Mouse (Mus musculus) stomach, embryonic 16.5 days (tissue): ENCODE data around the gene Stap2. TPM values are rescaled to one million over a fixed set of nuclear protein-coding genes. Genes with fewer than 3 reads are reported as not detected.

Experiments used
- ATAC-seq: fragments of 200-750 bp; cut with Nextera tagmentation; 2 replicates; pipeline ENCODE4 v1.8.0; 2017; ENCODE audit warnings: moderate number of reproducible peaks, moderate TSS enrichment; ENCODE audit not compliant: insufficient read depth, low FRiP score
- H3K27ac ChIP-seq: fragments of 300-500 bp; sonication (generic); 2 replicates; pipeline ENCODE4 v1.5.1; 2014; ENCODE audit warnings: low read length
- H3K27me3 ChIP-seq: fragments of 300-500 bp; sonication (generic); 2 replicates; pipeline ENCODE4 v1.6.1; 2014; ENCODE audit warnings: low read length, control low read depth, mixed read lengths; ENCODE audit not compliant: control insufficient read depth, insufficient read depth
- H3K36me3 ChIP-seq: fragments of 300-500 bp; sonication (generic); 2 replicates; pipeline ENCODE4 v1.6.1; 2014; ENCODE audit warnings: low read length; ENCODE audit not compliant: control insufficient read depth, insufficient read depth
- H3K4me1 ChIP-seq: fragments of 300-500 bp; sonication (generic); 2 replicates; pipeline ENCODE4 v1.6.1; 2014; ENCODE audit warnings: low read length, control low read depth, mixed read lengths; ENCODE audit not compliant: control insufficient read depth, insufficient read depth
- H3K4me2 ChIP-seq: fragments of 300-500 bp; sonication (generic); 2 replicates; pipeline ENCODE4 v1.6.1; 2014; ENCODE audit warnings: low read depth, low read length, mixed read lengths
- H3K4me3 ChIP-seq: fragments of 300-500 bp; sonication (generic); replicated peaks from 2 replicates; pipeline ENCODE4 v1.5.1; 2014; ENCODE audit warnings: mild to moderate bottlenecking, low read length
- H3K9ac ChIP-seq: fragments of 300-500 bp; sonication (generic); 2 replicates; pipeline ENCODE4 v1.6.1; 2014; ENCODE audit warnings: low read length
- H3K9me3 ChIP-seq: fragments of 300-500 bp; sonication (generic); replicated peaks from 2 replicates; pipeline ENCODE4 v1.6.1; 2016; ENCODE audit warnings: low read length, control low read depth; ENCODE audit not compliant: control insufficient read depth
- WGBS: fragments of 180-500 bp; shearing (Covaris S2); extraction: QIAGEN DNeasy Blood & Tissue Kit; methylation state at CpG from one replicate; pipeline ENCODE4 v1.1.7; 2014; 5-methylcytosine and 5-hydroxymethylcytosine counted together
- polyA plus RNA-seq: library from polyadenylated mRNA; unstranded; fragments of >200 nt; fragmentation: Nextera tagmentation; extraction: Ambion mirVana; gene quantifications from 2 replicates; pipeline ENCODE4 v1.2.1, GENCODE M21; 2015

Gene Stap2
- polyA plus RNA-seq, 1 experiment from 2014 or later, result 41.2 TPM

DNA sequence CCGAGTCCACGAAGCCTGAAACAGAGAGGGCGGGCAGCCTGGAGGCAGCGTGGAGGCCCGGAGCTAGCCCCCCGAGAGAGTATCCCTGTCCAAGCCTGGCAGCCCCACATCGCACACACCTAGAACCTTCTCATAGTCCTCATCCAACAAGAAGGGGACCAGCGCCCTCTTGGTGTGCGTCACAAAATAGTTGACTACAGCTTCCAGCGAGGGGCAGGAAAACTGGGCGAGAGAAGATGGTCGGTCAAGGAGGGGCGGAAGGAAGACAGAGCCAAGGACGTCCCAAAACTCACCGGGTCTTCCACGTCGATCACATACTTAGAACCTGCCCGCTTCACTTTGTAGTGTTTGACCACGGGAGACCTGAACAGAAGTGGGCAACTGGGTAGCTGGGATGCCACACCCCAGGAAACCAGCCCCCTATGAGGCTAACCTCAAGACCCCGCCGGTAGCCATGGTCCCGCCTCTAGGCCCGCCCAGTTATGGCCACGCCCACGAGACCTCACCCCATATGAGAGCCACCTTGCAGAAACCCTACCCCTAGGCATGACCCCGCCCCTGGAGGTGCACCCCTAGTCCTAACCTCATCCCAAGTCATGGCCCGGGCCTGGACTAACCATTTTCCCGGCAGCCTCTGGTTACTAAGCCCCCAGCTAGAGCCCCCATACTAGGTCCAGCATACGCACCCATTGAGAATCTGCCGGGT lies 5.4 kb downstream of the Stap2 start:
- H3K9me3 ChIP-seq, result no peaks in the 10 kb centered on the region
- ATAC-seq, result no peak
- no peaks in the 10 kb centered on the region for H3K4me1 ChIP-seq
- 0 out of 2 replicates have a peak overlapping the region, but pooled peaks have one; percentile 7 for H3K4me2 ChIP-seq
- 15% methylated on average over 30 of the region's 30 CpGs for WGBS
- no peak overlapping the region for H3K9ac ChIP-seq
- H3K27me3 ChIP-seq, result no peaks in the 10 kb centered on the region; the same call in 1 of the 2 replicates
- no peak overlapping the region for H3K4me3 ChIP-seq
- no peak overlapping the region for H3K27ac ChIP-seq
- H3K36me3 ChIP-seq, result no peaks in the 10 kb centered on the region; the same call in 1 of the 2 replicates

GRCm38 (mm10) chr17:55996007-55996406 lies 9.4 kb downstream of the Stap2 start:
- Histone ChIP-seq H3K27me3 (no peaks in the 10 kb centered on the region; the same call in 1 of the 2 replicates), H3K9ac (no peak overlapping the region), H3K9me3 (no peaks in the 10 kb centered on the region), H3K4me3 (no peak overlapping the region), H3K4me1 (no peaks in the 10 kb centered on the region), H3K4me2 (no peak overlapping the region), H3K27ac (no peak overlapping the region), H3K36me3 (no peaks in the 10 kb centered on the region)
- 77% methylated on average over 15 of the region's 15 CpGs for WGBS
- ATAC-seq, result no peak

- WGBS, result 82% methylated on average over 8 of the region's 8 CpGs
- Histone ChIP-seq H3K9ac (no peak overlapping the region), H3K9me3 (no peaks in the 10 kb centered on the region), H3K4me2 (no peak overlapping the region), H3K4me3 (no peak overlapping the region), H3K4me1 (0 out of 2 replicates have a peak, but pooled peaks cover 7% of the 10 kb centered on the region), H3K36me3 (no peaks in the 10 kb centered on the region), H3K27ac (no peak overlapping the region), H3K27me3 (no peaks in the 10 kb centered on the region)
- ATAC-seq, result peak; percentile 15; the same call in 1 of the 2 replicates
These were observed 15.0 kb downstream of the Stap2 start for GRCm38 (mm10) chr17:55990278-55990898.

DNA sequence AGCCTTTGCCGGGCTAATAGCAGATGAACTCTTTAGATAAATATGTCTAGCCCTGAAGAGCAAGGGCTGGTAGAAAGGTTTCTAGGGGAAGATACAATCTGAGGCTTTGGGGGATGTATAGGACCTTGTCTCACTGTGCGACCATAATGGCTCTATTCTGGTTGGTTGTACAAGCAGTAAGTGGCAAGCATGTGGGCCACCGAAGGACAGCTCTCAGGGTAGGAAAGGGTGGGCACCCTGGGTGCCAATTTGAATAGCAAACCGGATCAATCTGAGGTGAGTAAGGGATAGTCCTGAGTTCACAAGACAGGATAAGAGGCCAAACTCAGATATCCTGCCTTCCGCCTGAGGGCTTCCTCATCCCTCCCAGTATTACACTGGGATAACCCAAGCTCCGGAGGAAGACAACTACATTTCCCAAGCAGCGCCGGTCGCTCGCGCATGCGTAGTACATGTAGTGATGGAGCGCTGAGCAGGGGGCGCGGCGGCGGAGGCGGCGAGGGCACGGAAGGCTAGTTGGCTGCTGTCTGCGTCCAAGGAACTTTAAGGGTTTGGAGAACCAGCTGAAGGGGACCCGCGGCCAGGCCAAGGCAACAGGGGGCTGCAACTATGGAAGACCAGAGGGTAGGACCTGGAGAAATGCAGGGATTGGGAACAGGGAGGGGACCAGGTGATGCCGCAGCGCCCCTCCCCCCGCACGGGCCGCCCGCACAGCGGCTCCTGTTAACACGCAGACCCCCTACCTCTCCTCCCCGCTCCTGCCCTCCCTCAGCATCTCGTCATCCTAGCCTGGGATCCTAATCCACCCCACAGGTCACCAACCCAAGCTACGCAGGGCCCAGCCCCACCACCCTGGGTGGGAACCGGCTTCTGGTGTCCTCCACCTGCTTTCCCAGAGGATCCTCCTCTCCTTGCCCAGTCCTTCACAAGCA lies 19.1 kb downstream of the Stap2 start, which contains the start of gene Fsd1:
TSS of gene Fsd1 (plus strand) at position 480 of the 932 bp plus-strand sequence.
- Histone ChIP-seq H3K9me3 (no peaks in the 10 kb centered on the region), H3K27ac (no peak within 1 kb of the TSS), H3K27me3 (no peaks in the 10 kb centered on the region), H3K4me2 (peak within 1 kb of the TSS; percentile 64), H3K4me1 (0 out of 2 replicates have a peak, but pooled peaks cover 7% of the 10 kb centered on the region), H3K4me3 (peak within 1 kb of the TSS; percentile 51), H3K9ac (peak within 1 kb of the TSS; percentile 46), H3K36me3 (no peaks in the 10 kb centered on the region)
- WGBS, result 7% methylated on average over 35 of the region's 35 CpGs
- ATAC-seq, result peak; percentile 22

- Histone ChIP-seq H3K9ac (no peak overlapping the region), H3K4me3 (no peak overlapping the region), H3K4me1 (0 out of 2 replicates have a peak, but pooled peaks cover 3% of the 10 kb centered on the region), H3K9me3 (no peaks in the 10 kb centered on the region), H3K36me3 (no peaks in the 10 kb centered on the region), H3K4me2 (no peak overlapping the region), H3K27me3 (no peaks in the 10 kb centered on the region), H3K27ac (no peak overlapping the region)
- no peak for ATAC-seq
- WGBS, result 27% methylated on average over 3 of the region's 3 CpGs
These were observed 28.1 kb downstream of the Stap2 start for GRCm38 (mm10) chr17:55977301-55977700.

- 0 out of 2 replicates have a peak, but pooled peaks cover 3% of the 10 kb centered on the region for H3K4me1 ChIP-seq
- H3K27ac ChIP-seq, result no peak overlapping the region
- no peaks in the 10 kb centered on the region for H3K36me3 ChIP-seq
- peak overlapping the region; percentile 30; the same call in 1 of the 2 replicates for H3K4me2 ChIP-seq
- H3K9ac ChIP-seq, result no peak overlapping the region; the same call in 1 of the 2 replicates
- WGBS, result 14% methylated on average over 13 of the region's 13 CpGs
- H3K27me3 ChIP-seq, result peaks cover under 1% of the 10 kb centered on the region; the same call in 1 of the 2 replicates
- peak; percentile 68 for ATAC-seq
- H3K9me3 ChIP-seq, result no peaks in the 10 kb centered on the region
- H3K4me3 ChIP-seq, result no peak overlapping the region
These were observed 29.0 kb downstream of the Stap2 start for GRCm38 (mm10) chr17:55976255-55976862.

GRCm38 (mm10) chr17:55971453-55971852 lies 33.9 kb downstream of the Stap2 start:
- no peak for ATAC-seq
- Histone ChIP-seq H3K9ac (peak overlapping the region; percentile 31; the same call in 1 of the 2 replicates), H3K4me1 (peaks cover 6% of the 10 kb centered on the region; the same call in 1 of the 2 replicates), H3K27ac (no peak overlapping the region), H3K36me3 (0 out of 2 replicates have a peak, but pooled peaks cover 3% of the 10 kb centered on the region), H3K27me3 (peaks cover 4% of the 10 kb centered on the region; the same call in 1 of the 2 replicates), H3K4me2 (no peak overlapping the region; the same call in 1 of the 2 replicates), H3K9me3 (no peaks in the 10 kb centered on the region), H3K4me3 (no peak overlapping the region)
- WGBS, result 39% methylated on average over 22 of the region's 22 CpGs
